Mouse (Mus musculus) olfactory bulb, adult 2 months (tissue): ENCODE measurements around the gene Bysl. TPM values are rescaled to one million over a fixed set of nuclear protein-coding genes. Genes with fewer than 3 reads are reported as not detected.
"Not testable (repeated sequence)": the region's sequence is repeated elsewhere in the genome, so short reads cannot be mapped to it uniquely, and the experiment has no call there.

ENCODE experiments used
- H3K27ac ChIP-seq: fragments of 200-500 bp; 2 replicates; pipeline ENCODE4 v1.5.1; 2012; ENCODE audit warnings: low read depth, low read length; ENCODE audit not compliant: insufficient read depth
- H3K4me1 ChIP-seq: fragments of 200-500 bp; 2 replicates; pipeline ENCODE4 v1.6.1; 2012; ENCODE audit warnings: low read length; ENCODE audit not compliant: control insufficient read depth, insufficient read depth
- H3K4me3 ChIP-seq: fragments of 200-500 bp; 2 replicates; pipeline ENCODE4 v1.5.1; 2012; ENCODE audit warnings: mild to moderate bottlenecking, low read depth, low read length, moderate library complexity; ENCODE audit not compliant: insufficient read depth
- CTCF ChIP-seq: fragments of 200-500 bp; IDR thresholded peaks from 2 replicates; pipeline ENCODE4 v1.5.1; 2012; ENCODE audit warnings: low read depth, mild to moderate bottlenecking, low read length, moderate library complexity; ENCODE audit not compliant: insufficient read depth
- POLR2A ChIP-seq: fragments of 200-500 bp; IDR thresholded peaks from 2 replicates; pipeline ENCODE4 v1.6.1; 2012; ENCODE audit warnings: mild to moderate bottlenecking, low read depth, low read length, moderate library complexity; ENCODE audit not compliant: insufficient read depth
- WGBS: fragments of 180-500 bp; shearing (Covaris S2); methylation state at CpG from one replicate; pipeline ENCODE4 v1.1.7; 2018; 5-methylcytosine and 5-hydroxymethylcytosine counted together
- polyA plus RNA-seq: library from polyadenylated mRNA; stranded (reverse); fragments of >200 nt; gene quantifications from 2 replicates; pipeline ENCODE4 v1.2.4, GENCODE M21; 2012; ENCODE audit warnings: low replicate concordance; ENCODE audit not compliant: missing spikeins, insufficient read depth, insufficient read length

Gene Bysl
- not detected in 2 replicates for polyA plus RNA-seq

DNA sequence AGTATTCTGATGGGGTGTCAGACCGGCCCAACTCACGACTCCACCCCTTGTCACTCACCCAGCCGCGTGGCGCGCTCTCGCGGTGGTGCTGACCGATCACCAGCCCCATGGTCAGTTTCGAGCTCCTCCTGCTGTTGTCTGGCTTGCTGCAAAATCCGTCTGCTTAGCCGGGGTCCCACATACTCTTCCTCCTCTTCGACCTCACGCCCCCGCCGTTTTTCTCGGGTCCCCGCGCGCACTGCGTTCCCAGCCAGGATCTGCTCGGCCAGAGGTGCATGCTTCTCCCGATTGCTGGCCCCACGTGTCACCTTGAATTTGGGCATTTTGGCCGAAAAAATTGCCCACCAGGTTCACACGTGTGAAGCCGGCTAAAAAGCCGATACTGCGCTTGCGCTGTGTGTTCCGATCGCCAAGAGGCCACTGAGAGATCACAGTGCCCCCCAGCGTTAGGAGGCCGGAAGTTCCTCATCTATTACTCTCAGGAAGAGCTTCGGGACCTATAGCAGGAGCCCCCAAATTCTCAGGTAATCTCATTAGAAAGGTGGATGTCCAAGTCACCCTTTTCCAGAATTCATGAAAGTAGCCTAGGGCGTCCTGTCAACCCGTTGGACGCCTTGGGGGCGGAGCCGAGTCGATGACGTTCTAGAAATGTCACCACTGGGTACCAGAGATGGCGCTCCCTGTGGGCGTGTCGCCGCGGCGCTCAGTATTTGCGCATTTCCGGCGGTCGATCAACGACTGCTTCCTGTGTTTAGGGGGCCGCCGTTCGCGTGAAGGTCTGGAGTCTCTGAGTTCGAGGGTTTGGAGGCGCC lies at the start of gene Bysl, which contains the start of the genes Med20 and Gm20517:
TSS of gene Bysl (minus strand) at position 644 of the 812 bp plus-strand sequence.
TSS of gene Med20 (plus strand) at position 734 of the 812 bp plus-strand sequence.
TSS of gene Gm20517 (plus strand) at position 741 of the 812 bp plus-strand sequence.
- peak within 1 kb of the TSS; percentile 67 for H3K4me3 ChIP-seq
- under 1% methylated on average over 59 of the region's 59 CpGs for WGBS
- peak; percentile 85 for TF ChIP-seq CTCF
- 0 out of 2 replicates have a peak, but pooled peaks have one; percentile 40 for TF ChIP-seq POLR2A
- peaks cover 10% of the 10 kb centered on the region for H3K4me1 ChIP-seq
- H3K27ac ChIP-seq, result peak within 1 kb of the TSS; percentile 70

- TF ChIP-seq CTCF (no peak), POLR2A (no peak)
- Histone ChIP-seq H3K4me1 (peaks cover 3% of the 10 kb centered on the region), H3K4me3 (no peak overlapping the region), H3K27ac (no peak overlapping the region)
- WGBS, result 79% methylated on average over 3 of the region's 3 CpGs
Measured at GRCm38 (mm10) chr17:47658741-47659243, 47.5 kb upstream of the Bysl start.

DNA sequence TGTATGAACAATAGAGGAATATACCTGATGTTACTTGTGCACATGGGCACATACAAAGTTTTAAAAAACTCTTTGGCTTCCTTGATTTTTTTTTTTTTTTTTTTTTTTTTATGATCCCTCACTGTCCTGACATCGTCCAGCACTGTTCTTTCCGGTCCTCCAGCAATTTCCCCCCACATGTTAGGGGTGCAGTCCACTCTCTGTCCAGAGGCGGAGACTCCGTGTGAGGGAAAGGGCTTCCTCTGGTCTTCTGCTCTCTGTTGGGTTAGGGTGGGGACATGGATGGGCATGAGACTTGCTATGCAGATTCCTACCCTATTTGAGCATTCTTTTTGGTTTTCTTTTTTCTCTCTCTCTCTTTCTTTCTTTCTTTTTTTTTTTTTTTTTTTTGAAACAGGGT lies 46.6 kb upstream of the Bysl start:
- Histone ChIP-seq H3K27ac (no peak overlapping the region), H3K4me1 (no peaks in the 10 kb centered on the region; the same call in 1 of the 2 replicates), H3K4me3 (no peak overlapping the region)
- TF ChIP-seq POLR2A (no peak), CTCF (no peak)
- WGBS, result 88% methylated on average over 4 of the region's 4 CpGs

GRCm38 (mm10) chr17:47655697-47656096 lies 44.4 kb upstream of the Bysl start:
- no peaks in the 10 kb centered on the region for H3K4me1 ChIP-seq
- H3K4me3 ChIP-seq, result no peak overlapping the region
- TF ChIP-seq CTCF (no peak), POLR2A (no peak)
- WGBS, result 92% methylated on average over 5 of the region's 5 CpGs
- H3K27ac ChIP-seq, result no peak overlapping the region

DNA sequence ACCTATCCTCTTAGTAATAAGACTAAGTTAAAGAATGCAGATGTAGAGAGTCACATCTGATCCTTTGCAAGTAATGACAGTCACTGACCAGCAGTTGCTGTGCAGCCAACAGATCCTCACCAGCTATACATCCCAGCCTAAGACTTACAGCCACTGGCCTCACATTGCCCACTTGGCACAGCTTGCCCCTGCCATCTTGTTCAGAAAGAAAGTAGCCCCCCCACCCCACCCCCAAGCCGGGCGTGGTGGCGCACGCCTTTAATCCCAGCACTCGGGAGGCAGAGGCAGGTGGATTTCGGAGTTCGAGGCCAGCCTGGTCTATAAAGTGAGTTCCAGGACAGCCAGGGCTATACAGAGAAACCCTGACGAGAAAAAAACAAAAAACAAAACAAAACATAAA lies 43.1 kb upstream of the Bysl start:
- WGBS, result 96% methylated on average over 8 of the region's 8 CpGs
- not testable (repeated sequence) for H3K4me1 ChIP-seq, H3K27ac ChIP-seq, H3K4me3 ChIP-seq

- TF ChIP-seq POLR2A, result no peak
- TF ChIP-seq CTCF, result no peak
- H3K4me1 ChIP-seq, result no peaks in the 10 kb centered on the region
- no peak overlapping the region for H3K4me3 ChIP-seq
- no peak overlapping the region for H3K27ac ChIP-seq
- WGBS, result 93% methylated on average over 2 of the region's 2 CpGs
Measured at GRCm38 (mm10) chr17:47651953-47652352, 40.7 kb upstream of the Bysl start.

DNA sequence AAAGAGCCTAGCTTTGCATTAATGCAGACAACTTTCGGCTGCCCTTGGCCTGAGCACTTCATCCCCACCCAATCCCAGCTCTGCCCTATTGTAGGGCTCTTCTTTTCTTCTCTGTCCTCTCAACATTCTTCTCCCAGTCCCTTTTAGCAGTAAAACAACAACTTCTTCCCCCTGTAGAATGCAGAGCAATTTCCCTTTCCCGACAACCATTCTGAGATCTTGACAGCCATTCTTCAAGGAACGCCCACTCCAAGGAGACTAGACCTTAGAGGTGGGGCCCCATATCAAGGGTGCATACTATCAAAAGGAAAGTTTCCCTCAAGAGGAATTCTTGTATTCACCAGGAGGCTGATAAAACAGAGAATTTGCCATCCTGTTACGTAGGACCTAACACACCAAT lies 37.7 kb upstream of the Bysl start:
- TF ChIP-seq CTCF (no peak), POLR2A (no peak)
- Histone ChIP-seq H3K4me1 (no peaks in the 10 kb centered on the region), H3K27ac (no peak overlapping the region), H3K4me3 (no peak overlapping the region)
- 66% methylated on average over 4 of the region's 4 CpGs for WGBS

GRCm38 (mm10) chr17:47646683-47647082 lies 35.4 kb upstream of the Bysl start:
- no peak overlapping the region for H3K4me3 ChIP-seq
- WGBS, result 100% methylated on average over 1 of the region's 1 CpGs
- H3K4me1 ChIP-seq, result no peaks in the 10 kb centered on the region
- H3K27ac ChIP-seq, result no peak overlapping the region
- TF ChIP-seq POLR2A, result no peak
- TF ChIP-seq CTCF, result no peak

- TF ChIP-seq CTCF (no peak), POLR2A (no peak)
- Histone ChIP-seq H3K4me1 (no peaks in the 10 kb centered on the region), H3K27ac (no peak overlapping the region), H3K4me3 (no peak overlapping the region)
- 86% methylated on average over 2 of the region's 2 CpGs for WGBS
Measured at GRCm38 (mm10) chr17:47642992-47643391, 31.7 kb upstream of the Bysl start.
